In the genomic region with DNA sequence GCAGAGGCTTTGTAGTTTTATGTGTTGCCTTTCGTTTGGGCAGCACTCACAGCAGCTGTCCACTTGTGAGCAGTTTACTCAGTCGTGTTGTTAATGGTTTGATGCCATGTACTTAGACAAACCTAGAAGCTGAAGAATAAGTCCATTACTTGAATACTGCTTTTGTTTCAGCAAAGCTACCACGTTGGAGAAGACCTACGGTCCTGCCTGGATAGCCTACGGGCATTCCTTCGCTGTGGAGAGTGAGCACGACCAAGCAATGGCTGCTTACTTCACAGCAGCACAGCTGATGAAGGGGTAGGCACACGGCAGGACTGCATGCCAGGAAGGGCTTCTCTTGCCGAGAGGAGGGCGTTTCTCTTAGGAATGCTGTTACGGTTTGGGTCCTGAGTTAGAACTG, we compare ENCODE assay signal across 31 mouse cellular contexts.
"Had no signal": no experiment of that assay in that cellular context is flagged by ENCODE, and none has a peak within 500 bp of the region (broad histone marks: within the 10 kb centered on the region; RNA-seq: fewer than 3 reads in every experiment).

No protein-coding gene starts in this region.

- H3K9me3 ChIP-seq: limb, embryonic 10.5 days; limb, embryonic 12.5 days; limb, embryonic 13.5 days; limb, embryonic 15.5 days; liver, embryonic 12.5 days; liver, embryonic 13.5 days; liver, embryonic 15.5 days; lung, embryonic 15.5 days; megakaryocyte, embryonic 14.5 days; midbrain, embryonic 10.5 days; midbrain, embryonic 12.5 days; midbrain, embryonic 15.5 days; neural tube, embryonic 12.5 days had no signal

- H3K4me1 ChIP-seq: limb, embryonic 10.5 days; limb, embryonic 12.5 days; limb, embryonic 13.5 days; limb, embryonic 15.5 days; liver, embryonic 12.5 days; liver, embryonic 13.5 days; liver, embryonic 15.5 days; lung, embryonic 15.5 days; megakaryocyte, embryonic 14.5 days; midbrain, embryonic 10.5 days; midbrain, embryonic 12.5 days; midbrain, embryonic 15.5 days; neural tube, embryonic 12.5 days had no signal

- H3K4me2 ChIP-seq: limb, embryonic 12.5 days; limb, embryonic 13.5 days; limb, embryonic 15.5 days; liver, embryonic 11.5 days; liver, embryonic 12.5 days; liver, embryonic 13.5 days; liver, embryonic 15.5 days; lung, embryonic 14.5 days; lung, embryonic 15.5 days; midbrain, embryonic 12.5 days; midbrain, embryonic 15.5 days; neural tube, embryonic 12.5 days had no signal

- H3K9ac ChIP-seq: limb, embryonic 12.5 days; limb, embryonic 13.5 days; limb, embryonic 15.5 days; liver, embryonic 12.5 days; liver, embryonic 13.5 days; liver, embryonic 14.5 days; liver, embryonic 15.5 days; liver, postnatal 0 days; lung, embryonic 14.5 days; lung, embryonic 15.5 days; midbrain, embryonic 12.5 days; midbrain, embryonic 15.5 days; neural tube, embryonic 12.5 days had no signal

- ATAC-seq: liver, embryonic 12.5 days; liver, postnatal 0 days; lung, postnatal 0 days; midbrain, embryonic 15.5 days; midbrain, embryonic 16.5 days had no signal

- H3K27ac ChIP-seq: left cerebral cortex, adult 2 months; limb, embryonic 10.5 days; limb, embryonic 12.5 days; limb, embryonic 13.5 days; limb, embryonic 15.5 days; liver, embryonic 12.5 days; liver, embryonic 13.5 days; liver, embryonic 14.5 days; liver, embryonic 15.5 days; lung, embryonic 15.5 days; macrophage; midbrain, embryonic 10.5 days; midbrain, embryonic 12.5 days; midbrain, embryonic 15.5 days; neural tube, embryonic 12.5 days had no signal

- H3K27me3 ChIP-seq: limb, embryonic 12.5 days; limb, embryonic 13.5 days; limb, embryonic 15.5 days; liver, embryonic 12.5 days; liver, embryonic 13.5 days; liver, embryonic 15.5 days; lung, embryonic 15.5 days; megakaryocyte, embryonic 14.5 days; midbrain, embryonic 12.5 days; midbrain, embryonic 15.5 days; neural tube, embryonic 12.5 days had no signal

- DNase-seq: left cerebral cortex, postnatal 4 days; liver; liver, embryonic 13.5 days; liver, postnatal 0 days; lung, adult 18-20 months; lung, adult 2 months; lung, embryonic 14.5 days; lung, postnatal 10 days; lung, postnatal 14 days; lung, postnatal 36 days; lung, postnatal 4 days; midbrain, embryonic 14.5 days had no signal

- H3K4me3 ChIP-seq: left cerebral cortex, adult 2 months; limb, embryonic 10.5 days; limb, embryonic 12.5 days; limb, embryonic 13.5 days; limb, embryonic 15.5 days; liver, embryonic 12.5 days; liver, embryonic 13.5 days; liver, embryonic 15.5 days; lung, embryonic 15.5 days; megakaryocyte, embryonic 14.5 days; midbrain, embryonic 10.5 days; midbrain, embryonic 12.5 days; midbrain, embryonic 15.5 days; myocyte; neural tube, embryonic 12.5 days had no signal
